Mouse (Mus musculus): Measurements from ENCODE around the gene Nit1. TPM values are rescaled to one million over a fixed set of nuclear protein-coding genes. Genes with fewer than 3 reads are reported as not detected.

Gene Nit1
- total RNA-seq (2023) = 10 to 100 TPM; 23.7 to 25.1 TPM

DNA sequence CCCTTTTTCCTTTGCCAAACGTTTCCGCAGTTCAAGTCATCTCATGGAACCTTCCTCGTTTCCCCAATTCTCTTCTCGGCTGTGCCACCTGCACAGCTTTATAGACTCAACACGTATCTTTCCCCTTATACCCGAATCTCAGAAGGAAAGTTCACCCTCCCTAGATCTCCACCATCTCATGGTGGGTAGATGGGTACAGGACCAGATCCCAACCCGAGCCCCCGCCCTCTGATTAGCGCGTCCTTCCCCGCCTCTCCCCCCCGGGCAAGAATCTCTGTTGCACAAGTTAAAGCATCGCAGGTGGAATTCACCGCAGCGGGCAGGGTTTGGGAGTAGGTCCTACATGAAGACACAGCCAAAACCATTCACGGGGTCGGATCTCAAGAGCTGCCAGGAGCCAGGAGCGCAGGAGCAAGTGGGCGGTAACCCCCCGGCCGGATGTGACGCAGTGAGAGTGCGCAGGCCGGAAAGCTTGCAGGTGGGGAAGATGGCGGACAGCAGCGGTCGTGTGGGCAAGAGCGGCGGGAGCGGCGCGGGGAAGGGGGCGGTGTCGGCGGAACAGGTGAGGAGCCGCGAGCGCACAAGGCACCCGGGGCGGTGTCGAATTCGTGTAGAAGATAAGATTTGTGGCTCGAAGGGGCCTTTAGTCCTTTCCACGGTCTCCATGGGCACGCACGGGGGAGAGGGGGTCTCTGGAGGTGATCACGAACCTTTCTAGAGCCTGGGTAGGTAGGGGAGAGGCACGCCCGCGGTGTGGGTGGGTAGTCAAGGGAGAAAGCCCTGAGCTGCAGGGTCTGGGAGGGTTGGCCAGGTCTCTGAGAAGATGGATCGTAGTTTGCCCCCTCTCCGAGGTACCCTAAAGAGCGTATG, at the start of gene Nit1, which contains the start of gene Pfdn2:
Gene Nit1 (minus strand): TSS at position 422 of the 870 bp plus-strand sequence.
Gene Pfdn2 (plus strand): TSS at position 446 of the 870 bp plus-strand sequence.

DNA sequence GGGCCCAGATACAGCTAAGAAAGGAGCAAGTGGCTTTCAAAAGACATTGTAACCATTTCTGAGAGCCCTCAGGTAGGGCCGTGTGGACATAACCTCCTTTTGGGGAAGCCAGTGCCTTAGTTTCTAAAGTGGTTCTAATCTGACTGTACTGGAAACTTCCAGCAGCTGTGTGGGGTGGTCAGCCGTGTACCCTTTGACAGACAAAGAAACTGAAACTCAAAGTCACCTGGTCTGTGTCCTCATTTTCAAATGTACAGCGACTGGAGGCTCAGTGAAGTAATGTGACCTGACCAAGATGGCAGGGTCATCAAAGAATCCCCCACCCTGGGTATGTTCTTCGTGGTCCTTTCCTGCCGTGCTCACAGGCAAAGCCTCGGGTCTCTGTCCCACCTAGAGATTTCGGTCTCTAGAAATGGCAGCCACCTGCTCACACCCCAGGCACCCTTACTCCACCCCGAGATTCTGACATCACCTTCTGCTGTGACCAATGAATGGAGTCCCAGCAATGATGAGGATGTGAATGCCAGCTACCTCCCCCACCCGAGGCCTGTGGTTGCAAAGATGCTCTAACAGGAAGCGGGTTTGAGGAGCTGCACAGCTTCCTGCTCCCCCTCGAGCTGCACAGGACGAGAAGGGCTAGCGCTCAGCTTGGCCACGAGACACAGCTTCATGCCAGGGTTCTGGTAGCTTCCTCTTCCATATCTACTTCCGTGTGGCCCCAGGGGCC, 43.1 kb upstream of the Nit1 start, which contains the start of gene Arhgap30:
Gene Arhgap30 (plus strand): TSS at position 579 of the 727 bp plus-strand sequence.

DNA sequence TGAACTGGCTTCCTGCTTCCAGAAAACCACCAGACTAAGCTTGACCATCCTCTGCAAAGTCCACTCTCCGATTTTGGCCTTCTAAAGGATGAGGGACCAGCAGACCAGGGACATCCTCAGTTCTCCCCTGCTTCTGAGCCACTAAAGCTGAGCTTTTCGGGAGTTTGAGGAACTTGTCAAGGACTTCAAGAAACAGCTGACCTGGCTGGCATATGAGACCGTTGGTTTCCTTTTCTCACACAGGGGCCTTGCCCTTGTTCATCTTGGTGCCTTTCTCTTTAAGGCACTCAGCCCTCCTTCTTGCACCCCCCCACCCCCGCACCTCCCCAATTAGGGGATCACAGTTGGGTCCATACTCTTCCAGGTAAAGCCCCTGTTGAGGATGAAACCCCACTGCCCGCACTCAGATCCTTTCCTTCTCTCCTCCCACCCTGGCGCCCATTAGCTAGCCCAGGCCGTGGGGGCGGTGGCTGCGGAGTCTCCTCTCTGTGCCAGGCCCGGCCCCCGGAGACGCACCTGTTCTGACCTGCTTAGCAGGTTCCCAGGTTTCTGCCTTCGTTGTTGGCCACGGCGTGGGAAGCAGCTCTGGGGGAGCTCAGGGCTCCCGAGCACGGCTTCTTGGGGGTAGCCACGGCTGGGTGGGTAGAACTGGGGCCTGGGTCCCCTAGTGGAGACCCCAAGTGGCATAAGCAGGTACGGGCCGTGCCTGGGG, 24.6 kb upstream of the Nit1 start, which contains the start of gene Nectin4:
Gene Nectin4 (plus strand): TSS at position 255 of the 712 bp plus-strand sequence.

GRCm38 (mm10) chr1:171360656-171361055, 15.2 kb upstream of the Nit1 start, which contains the start of gene Klhdc9:
Klhdc9 (minus strand) TSS chr1:171360798.

GRCm38 (mm10) chr1:171328839-171329432, 16.5 kb downstream of the Nit1 start, which contains the start of gene Dedd:
Dedd (plus strand) TSS chr1:171329145.

GRCm38 (mm10) chr1:171294298-171295062, 51.0 kb downstream of the Nit1 start, which contains the start of gene Ufc1:
Ufc1 (minus strand) TSS chr1:171295024.

Other genes with a start within 250 kb of the Nit1 start
- not detected for gene Cfap126, start 231.7 kb downstream of the Nit1 start, total RNA-seq (2023)
- gene Sdhc, start 195.0 kb downstream of the Nit1 start, total RNA-seq (2023) = 100 to 1,000 TPM; 106 to 111 TPM
- gene Mpz, start 194.9 kb downstream of the Nit1 start, total RNA-seq (2023) = not detected
- not detected for gene Pcp4l1, start 149.4 kb downstream of the Nit1 start, total RNA-seq (2023)
- not detected for gene Nr1i3, start 131.7 kb downstream of the Nit1 start, total RNA-seq (2023)
- gene Tomm40l, start 123.1 kb downstream of the Nit1 start, total RNA-seq (2023) = 10 to 100 TPM; 25.7 to 28.9 TPM
- gene Apoa2, start 120.6 kb downstream of the Nit1 start, total RNA-seq (2023) = not detected
- 1 to 10 TPM; 7.7 to 8.1 TPM for gene Fcer1g, start 111.3 kb downstream of the Nit1 start, total RNA-seq (2023)
- gene Adamts4, start 95.2 kb downstream of the Nit1 start, total RNA-seq (2023) = under 1 TPM in 1 of 2 experiments, not detected in 1; 0.12 TPM
- gene Ndufs2, start 94.3 kb downstream of the Nit1 start, total RNA-seq (2023) = 100 to 1,000 TPM; 121 to 130 TPM
- gene B4galt3, start 75.3 kb downstream of the Nit1 start, total RNA-seq (2023) = 10 to 100 TPM; 79.2 to 92.2 TPM
- gene Ppox, start 64.5 kb downstream of the Nit1 start, total RNA-seq (2023) = 10 to 100 TPM; 51.6 to 65.3 TPM
- 10 to 100 TPM; 53.0 to 56.2 TPM for gene Usp21, start 57.7 kb downstream of the Nit1 start, total RNA-seq (2023)
- gene Ufc1, start 50.6 kb downstream of the Nit1 start, total RNA-seq (2023) = 10 to 100 TPM; 48.0 to 48.5 TPM
- 10 to 100 TPM; 32.7 to 39.0 TPM for gene Dedd, start 16.5 kb downstream of the Nit1 start, total RNA-seq (2023)
- gene Pfdn2, start within 50 bp of the Nit1 start, total RNA-seq (2023) = 10 to 100 TPM; 66.7 to 68.1 TPM
- under 1 TPM; 0.36 to 0.47 TPM for gene Klhdc9, start 15.2 kb upstream of the Nit1 start, total RNA-seq (2023)
- not detected for gene Nectin4, start 24.5 kb upstream of the Nit1 start, total RNA-seq (2023)
- gene Arhgap30, start 43.3 kb upstream of the Nit1 start, total RNA-seq (2023) = 100 to 1,000 TPM; 224 to 247 TPM
- gene Usf1, start 65.7 kb upstream of the Nit1 start, total RNA-seq (2023) = 100 to 1,000 TPM in 1 of 2 experiments, 10 to 100 TPM in 1; 99.1 to 103 TPM
- 1 to 10 TPM; 6.0 to 8.0 TPM for gene Tstd1, start 73.2 kb upstream of the Nit1 start, total RNA-seq (2023)
- gene F11r, start 91.9 kb upstream of the Nit1 start, total RNA-seq (2023) = under 1 TPM in 1 of 2 experiments, not detected in 1; 0.92 TPM
- 1 to 10 TPM; 6.1 to 6.6 TPM for gene Alyref2, start 157.8 kb upstream of the Nit1 start, total RNA-seq (2023)
- gene Itln1, start 189.6 kb upstream of the Nit1 start, total RNA-seq (2023) = not detected
- gene Cd244a, start 213.5 kb upstream of the Nit1 start, total RNA-seq (2023) = 1 to 10 TPM; 2.4 to 3.6 TPM